Mouse (Mus musculus): Measurements from ENCODE around the gene Klhl21. TPM values are rescaled to one million over a fixed set of nuclear protein-coding genes. Genes with fewer than 3 reads are reported as not detected.
A peak's percentile ranks its signal among the peaks of the same experiment; 100 is the strongest.

Gene Klhl21
- 10.1 TPM in 2 replicates for polyA plus RNA-seq (2015; fragmentation: Nextera tagmentation; extraction: Ambion mirVana)

DNA sequence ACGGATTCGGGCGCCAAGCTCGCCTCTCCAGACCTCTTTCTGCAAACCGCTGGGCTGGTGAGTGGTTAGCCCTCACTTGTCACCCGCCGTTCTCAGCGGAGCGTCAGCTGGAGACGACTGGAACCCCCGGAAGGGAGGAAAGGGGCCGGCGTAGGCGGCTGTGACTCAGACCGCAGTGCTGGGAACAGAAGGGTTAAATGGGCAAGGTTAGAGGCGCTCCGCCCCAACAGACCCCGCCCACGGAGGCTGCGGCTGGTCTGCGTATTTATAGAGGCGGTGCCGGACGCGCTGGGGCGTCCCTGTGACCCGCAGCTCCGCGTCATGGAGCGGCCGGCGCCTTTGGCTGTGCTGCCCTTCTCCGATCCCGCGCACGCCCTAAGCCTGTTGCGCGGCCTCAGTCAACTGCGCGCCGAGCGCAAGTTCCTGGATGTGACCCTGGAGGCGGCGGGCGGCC, at the start of gene Klhl21:
Gene Klhl21, plus strand, starts transcription at position 182 of the 454 bp plus-strand sequence.
- peak within 1 kb of the TSS; percentile 75 for H3K4me3 ChIP-seq
- peak within 1 kb of the TSS; percentile 88 for H3K27ac ChIP-seq
- H3K4me2 ChIP-seq = peak within 1 kb of the TSS; percentile 100
- peak; percentile 83 for ATAC-seq (ENCODE audit: insufficient number of reproducible peaks, insufficient read depth, low FRiP score, low TSS enrichment, low read depth)
- peaks cover 17% of the 10 kb centered on the region for H3K36me3 ChIP-seq
- peaks cover 44% of the 10 kb centered on the region for H3K4me1 ChIP-seq
- H3K9me3 ChIP-seq = no peaks in the 10 kb centered on the region
- peak within 1 kb of the TSS; percentile 78 for H3K9ac ChIP-seq
- peaks cover 14% of the 10 kb centered on the region for H3K27me3 ChIP-seq
- under 1% methylated on average over 43 of the region's 45 CpGs for WGBS

DNA sequence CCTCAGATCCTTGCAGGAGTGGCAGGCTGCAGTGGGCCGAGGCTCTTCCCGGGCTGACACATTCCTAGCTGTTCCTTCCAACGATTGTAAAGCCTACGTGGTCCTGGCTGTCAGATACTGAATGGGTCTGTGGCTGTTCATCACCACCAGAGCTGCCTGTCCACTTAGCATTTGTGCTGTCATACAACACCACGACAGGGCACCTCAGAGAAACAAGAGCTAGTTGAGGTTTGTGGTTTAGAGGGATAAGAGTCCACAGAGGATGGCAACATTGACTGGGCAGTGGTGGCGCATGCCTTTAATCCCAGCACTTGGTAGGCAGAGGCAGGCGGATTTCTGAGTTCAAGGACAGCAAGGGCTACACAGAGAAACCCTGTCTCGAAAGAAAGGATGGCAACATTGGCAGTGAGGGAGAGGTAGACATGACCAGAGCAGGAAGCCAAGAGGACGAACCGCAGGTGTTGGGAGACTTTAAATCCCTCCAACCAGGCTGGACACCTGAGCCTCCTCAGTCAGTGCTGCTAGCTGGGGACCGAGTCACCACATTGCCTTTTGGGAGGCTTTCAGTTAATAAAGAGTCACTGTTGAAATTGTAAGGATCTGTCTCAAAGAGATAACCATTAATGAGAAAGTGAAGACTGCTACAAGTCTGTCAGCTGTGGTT, 48.6 kb upstream of the Klhl21 start:
- peaks cover 89% of the 10 kb centered on the region for H3K36me3 ChIP-seq
- no peaks in the 10 kb centered on the region for H3K4me1 ChIP-seq
- H3K4me3 ChIP-seq = no peak overlapping the region
- no peak overlapping the region for H3K4me2 ChIP-seq
- ATAC-seq (ENCODE audit: insufficient number of reproducible peaks, insufficient read depth, low FRiP score, low TSS enrichment, low read depth) = no peak
- WGBS = 90% methylated on average over 11 of the region's 11 CpGs
- no peaks in the 10 kb centered on the region; the same call in 1 of the 2 replicates for H3K9me3 ChIP-seq
- no peak overlapping the region for H3K9ac ChIP-seq
- no peaks in the 10 kb centered on the region for H3K27me3 ChIP-seq
- H3K27ac ChIP-seq = no peak overlapping the region

DNA sequence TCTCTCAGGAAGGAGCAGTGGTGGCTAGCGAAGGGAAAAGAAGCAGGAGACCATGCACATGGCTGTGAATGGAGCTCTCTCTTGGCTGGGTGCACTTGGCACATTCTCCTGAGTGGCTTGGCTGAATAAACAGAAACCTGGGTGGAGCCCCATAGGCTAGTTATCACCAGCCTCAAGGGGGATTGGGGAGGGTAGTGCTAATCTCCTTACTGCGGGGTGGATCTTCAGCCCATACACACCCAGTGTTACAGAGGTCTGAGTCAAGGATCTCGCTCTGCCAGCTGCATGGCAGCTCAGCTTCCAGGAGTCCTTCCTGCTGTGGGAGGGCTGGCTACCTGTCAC, 48.1 kb upstream of the Klhl21 start:
- no peak overlapping the region for H3K4me3 ChIP-seq
- no peak overlapping the region for H3K9ac ChIP-seq
- H3K4me1 ChIP-seq = no peaks in the 10 kb centered on the region
- no peak overlapping the region for H3K27ac ChIP-seq
- ATAC-seq (ENCODE audit: insufficient number of reproducible peaks, insufficient read depth, low FRiP score, low TSS enrichment, low read depth) = no peak
- no peaks in the 10 kb centered on the region; the same call in 1 of the 2 replicates for H3K9me3 ChIP-seq
- no peaks in the 10 kb centered on the region for H3K27me3 ChIP-seq
- WGBS = 89% methylated on average over 3 of the region's 3 CpGs
- peaks cover 89% of the 10 kb centered on the region for H3K36me3 ChIP-seq
- no peak overlapping the region for H3K4me2 ChIP-seq

DNA sequence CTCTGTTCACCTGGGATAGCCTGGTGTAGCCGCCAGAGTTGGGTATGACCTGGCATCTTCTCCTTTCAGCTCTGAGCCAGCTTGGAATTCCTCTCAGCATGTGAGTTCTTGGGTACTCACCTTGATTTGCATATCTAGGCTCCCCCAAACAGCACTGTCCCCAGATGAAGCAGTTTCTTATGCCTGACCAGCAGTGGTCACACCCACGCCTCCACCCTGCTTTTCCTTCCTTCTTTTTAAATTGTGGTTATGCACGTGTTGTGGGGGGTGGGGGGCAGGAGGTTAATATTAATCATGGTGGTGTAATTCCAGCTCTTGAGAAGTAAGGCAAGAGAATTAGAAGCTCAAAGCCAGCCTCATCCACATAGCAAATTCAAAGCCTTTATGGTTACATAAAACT, 45.8 kb upstream of the Klhl21 start:
- no peaks in the 10 kb centered on the region; the same call in 1 of the 2 replicates for H3K9me3 ChIP-seq
- H3K9ac ChIP-seq = no peak overlapping the region
- H3K4me1 ChIP-seq = no peaks in the 10 kb centered on the region
- no peak for ATAC-seq (ENCODE audit: insufficient number of reproducible peaks, insufficient read depth, low FRiP score, low TSS enrichment, low read depth)
- no peaks in the 10 kb centered on the region for H3K27me3 ChIP-seq
- 87% methylated on average over 3 of the region's 3 CpGs for WGBS
- peaks cover 81% of the 10 kb centered on the region for H3K36me3 ChIP-seq
- no peak overlapping the region for H3K4me3 ChIP-seq
- no peak overlapping the region for H3K27ac ChIP-seq
- H3K4me2 ChIP-seq = no peak overlapping the region

DNA sequence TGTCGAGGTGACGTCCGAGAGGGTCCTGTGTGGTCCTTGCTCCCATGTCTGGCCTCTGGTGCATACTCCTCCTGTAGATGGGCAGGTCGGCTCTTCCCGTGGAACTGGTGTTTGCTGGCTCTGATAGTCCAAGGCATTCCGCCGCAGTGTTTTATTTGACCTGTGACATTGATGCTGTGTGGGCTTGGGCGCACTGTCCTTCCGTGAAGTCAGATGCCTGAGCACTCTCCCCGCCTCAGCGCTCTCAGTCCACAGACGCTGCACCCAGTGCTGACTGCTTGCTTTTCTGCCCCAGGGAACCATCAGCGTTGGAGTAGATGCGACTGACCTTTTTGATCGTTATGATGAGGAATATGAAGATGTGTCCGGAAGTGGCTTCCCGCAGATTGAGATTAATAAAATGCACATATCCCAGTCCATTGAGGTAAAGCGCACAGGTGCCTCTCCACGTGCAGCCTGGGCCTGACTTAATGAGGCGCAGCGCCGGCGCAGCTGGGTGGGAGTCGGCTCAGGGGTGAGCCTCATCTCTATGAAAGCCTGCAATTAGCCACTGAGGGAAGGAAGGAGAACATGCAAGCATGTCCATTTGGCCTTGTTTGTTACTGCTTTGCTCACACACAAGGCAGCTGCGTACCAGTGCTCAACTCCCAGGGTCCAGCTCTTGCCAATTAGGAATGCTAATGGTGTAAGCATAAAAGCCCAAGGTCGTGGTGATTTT, 40.2 kb upstream of the Klhl21 start:
- ATAC-seq (ENCODE audit: insufficient number of reproducible peaks, insufficient read depth, low FRiP score, low TSS enrichment, low read depth) = no peak
- peaks cover 74% of the 10 kb centered on the region for H3K36me3 ChIP-seq
- H3K4me3 ChIP-seq = no peak overlapping the region
- WGBS = 93% methylated on average over 26 of the region's 26 CpGs
- no peak overlapping the region for H3K4me2 ChIP-seq
- H3K4me1 ChIP-seq = no peaks in the 10 kb centered on the region
- no peaks in the 10 kb centered on the region; the same call in 1 of the 2 replicates for H3K9me3 ChIP-seq
- no peak overlapping the region for H3K27ac ChIP-seq
- no peak overlapping the region for H3K9ac ChIP-seq
- no peaks in the 10 kb centered on the region for H3K27me3 ChIP-seq

DNA sequence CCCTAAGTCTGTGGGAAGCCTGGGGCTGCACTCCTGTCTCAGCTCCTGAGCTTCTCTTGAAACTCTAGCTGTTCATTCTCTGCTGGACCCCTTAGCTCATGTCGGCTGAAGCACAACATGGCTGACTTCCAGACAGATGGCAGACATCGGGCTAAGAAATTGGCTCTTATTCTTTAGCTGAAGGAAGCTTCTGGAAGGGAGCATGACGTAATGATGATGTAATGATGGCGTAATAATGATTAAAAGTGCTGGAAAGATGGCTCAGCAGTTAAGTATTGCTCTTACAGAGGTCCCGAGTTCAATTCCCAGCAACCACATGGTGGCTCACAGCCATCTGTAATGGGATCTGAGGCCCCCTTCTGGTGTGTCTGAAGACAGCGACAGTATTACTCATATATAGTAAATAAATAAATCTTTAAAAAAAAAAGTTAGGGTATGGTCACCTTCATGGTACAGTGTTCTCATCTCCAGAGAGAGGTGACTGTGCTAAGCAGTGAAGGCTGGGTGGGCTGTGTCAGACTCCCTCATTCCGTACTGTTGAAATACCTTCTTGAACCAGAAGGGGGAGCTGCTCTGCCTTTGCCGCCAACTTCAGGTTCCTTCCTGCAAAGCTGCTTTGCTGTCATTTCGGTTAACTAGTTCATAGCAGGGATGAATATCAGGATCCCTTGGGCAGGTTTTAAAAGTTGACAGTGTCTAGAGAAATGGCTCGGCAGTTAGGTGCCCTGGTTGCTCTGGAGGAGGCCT, 36.2 kb upstream of the Klhl21 start:
- Histone ChIP-seq H3K27ac (no peak overlapping the region), H3K9ac (no peak overlapping the region), H3K4me1 (no peaks in the 10 kb centered on the region), H3K27me3 (no peaks in the 10 kb centered on the region), H3K4me2 (no peak overlapping the region), H3K4me3 (no peak overlapping the region), H3K36me3 (peaks cover 80% of the 10 kb centered on the region), H3K9me3 (no peaks in the 10 kb centered on the region)
- no peak for ATAC-seq (ENCODE audit: insufficient number of reproducible peaks, insufficient read depth, low FRiP score, low TSS enrichment, low read depth)
- 67% methylated on average over 10 of the region's 10 CpGs for WGBS

DNA sequence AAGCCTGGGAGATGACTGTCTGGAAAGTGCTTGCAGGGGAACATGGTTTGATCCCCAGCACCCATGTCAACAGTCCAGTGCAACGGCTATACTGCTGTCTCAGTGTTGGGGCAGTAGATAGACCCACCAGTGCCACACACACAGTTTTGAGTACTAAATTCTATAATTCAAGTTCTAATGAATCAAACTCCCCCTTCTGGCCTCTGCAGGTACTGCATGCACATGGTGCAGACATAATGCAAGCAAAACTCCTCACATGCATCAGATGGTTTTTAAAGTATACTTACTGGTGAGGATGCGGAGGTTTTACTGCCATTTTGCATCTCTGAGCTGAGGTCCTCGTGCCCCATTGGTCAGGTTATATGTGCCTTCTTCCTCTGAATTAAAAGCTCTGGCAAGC, 33.2 kb upstream of the Klhl21 start:
- Histone ChIP-seq H3K4me1 (no peaks in the 10 kb centered on the region), H3K36me3 (peaks cover 78% of the 10 kb centered on the region)

DNA sequence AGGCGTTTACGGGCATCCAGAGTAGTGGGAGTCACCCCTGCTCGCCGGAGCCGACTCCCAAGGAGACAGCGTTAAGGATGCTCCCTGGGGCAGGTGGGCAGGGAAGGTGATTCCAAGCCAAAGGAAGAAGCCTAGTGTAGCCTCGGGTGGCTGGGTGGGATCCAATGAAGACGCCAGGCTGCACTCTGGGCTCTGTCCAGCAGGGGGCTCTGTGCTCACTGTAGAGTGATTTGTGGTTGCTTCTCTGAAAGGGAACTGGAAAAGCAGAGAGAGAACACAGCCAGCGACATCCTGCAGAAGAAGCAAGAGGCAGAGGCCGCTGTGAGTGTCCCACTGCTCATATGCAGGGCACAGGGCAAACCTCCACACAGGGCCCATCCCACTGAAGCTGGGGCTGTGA, 30.9 kb upstream of the Klhl21 start:
- 44% methylated on average over 10 of the region's 10 CpGs for WGBS
- Histone ChIP-seq H3K4me2 (no peak overlapping the region), H3K27ac (0 out of 2 replicates have a peak overlapping the region, but pooled peaks have one; percentile 22), H3K36me3 (peaks cover 79% of the 10 kb centered on the region), H3K9me3 (no peaks in the 10 kb centered on the region), H3K27me3 (no peaks in the 10 kb centered on the region), H3K9ac (0 out of 2 replicates have a peak overlapping the region, but pooled peaks have one; percentile 6), H3K4me3 (no peak overlapping the region), H3K4me1 (peaks cover 3% of the 10 kb centered on the region; the same call in 1 of the 2 replicates)
- no peak for ATAC-seq (ENCODE audit: insufficient number of reproducible peaks, insufficient read depth, low FRiP score, low TSS enrichment, low read depth)

More for the DNA sequence above, 33.2 kb upstream of the Klhl21 start:
- no peak overlapping the region for H3K27ac ChIP-seq
- H3K4me2 ChIP-seq = no peak overlapping the region
- H3K4me3 ChIP-seq = no peak overlapping the region
- no peaks in the 10 kb centered on the region for H3K27me3 ChIP-seq
- ATAC-seq (ENCODE audit: insufficient number of reproducible peaks, insufficient read depth, low FRiP score, low TSS enrichment, low read depth) = no peak
- no peak overlapping the region for H3K9ac ChIP-seq
- no peaks in the 10 kb centered on the region for H3K9me3 ChIP-seq
- 91% methylated on average over 3 of the region's 3 CpGs for WGBS

DNA sequence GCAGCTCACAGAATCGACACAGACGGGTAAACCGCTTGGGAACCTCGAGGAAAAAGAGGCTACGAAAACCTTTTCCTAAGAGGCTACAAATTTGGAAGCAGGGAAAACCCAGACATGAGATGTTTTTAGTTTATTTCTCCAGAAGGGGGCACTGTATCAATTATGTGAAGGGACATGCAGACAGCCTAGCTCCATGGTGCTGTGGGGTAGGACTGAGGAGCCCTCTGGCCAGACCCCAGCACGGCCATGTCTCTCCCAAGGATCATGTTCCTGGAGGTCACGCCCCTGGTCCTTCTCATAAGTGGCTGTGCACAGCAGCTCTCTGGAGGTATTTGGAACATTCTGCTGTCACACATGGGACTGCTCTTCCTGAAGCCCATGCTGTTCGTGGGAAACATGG, 27.9 kb upstream of the Klhl21 start:
- no peak overlapping the region for H3K4me3 ChIP-seq
- no peak overlapping the region for H3K9ac ChIP-seq
- H3K36me3 ChIP-seq = peaks cover 75% of the 10 kb centered on the region
- H3K4me2 ChIP-seq = no peak overlapping the region
- H3K27ac ChIP-seq = no peak overlapping the region
- peaks cover 18% of the 10 kb centered on the region for H3K4me1 ChIP-seq
- no peaks in the 10 kb centered on the region for H3K9me3 ChIP-seq
- 74% methylated on average over 8 of the region's 8 CpGs for WGBS
- no peak for ATAC-seq (ENCODE audit: insufficient number of reproducible peaks, insufficient read depth, low FRiP score, low TSS enrichment, low read depth)
- H3K27me3 ChIP-seq = no peaks in the 10 kb centered on the region

DNA sequence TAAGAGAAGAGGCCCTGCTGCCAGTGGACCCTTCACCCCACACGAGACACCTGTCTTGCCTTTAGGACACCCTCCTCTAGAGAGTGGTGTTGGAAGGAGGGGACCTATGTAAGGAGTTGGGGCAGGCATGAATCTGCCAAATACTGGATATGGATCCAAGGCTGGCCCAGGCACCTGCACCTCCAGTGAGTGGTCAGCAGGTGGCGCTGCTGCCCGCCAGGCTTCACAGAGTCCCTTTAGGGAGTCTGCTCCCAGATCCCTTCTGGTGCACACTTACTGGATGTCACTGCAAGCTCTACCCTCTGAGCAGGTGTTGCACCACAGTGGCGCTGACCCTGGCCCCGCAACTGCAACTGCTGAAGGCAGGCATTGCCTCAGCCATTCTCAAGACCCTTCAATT, 27.2 kb upstream of the Klhl21 start:
- 14% methylated on average over 5 of the region's 5 CpGs for WGBS

DNA sequence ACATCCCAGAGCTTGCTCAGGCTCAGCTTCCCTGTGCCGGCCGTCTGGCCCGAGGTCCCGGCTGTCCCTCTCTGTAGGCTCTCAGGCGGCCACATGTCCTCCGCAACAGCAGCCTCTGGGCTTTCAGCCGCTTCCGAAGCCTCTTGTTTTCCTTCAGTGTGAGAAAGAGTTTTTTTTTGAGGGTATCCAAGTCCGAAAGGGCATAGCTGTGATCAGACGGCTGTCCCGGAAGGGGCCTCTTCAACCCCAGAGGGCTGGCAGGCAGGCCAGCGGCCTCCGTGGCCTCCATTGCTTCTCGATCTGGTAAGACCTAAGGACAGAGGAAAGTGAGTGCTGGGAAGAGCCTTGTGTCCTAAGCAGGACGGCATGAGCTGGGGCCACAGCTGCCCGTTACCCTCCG, 25.6 kb upstream of the Klhl21 start:
- Histone ChIP-seq H3K4me2 (no peak overlapping the region), H3K4me3 (no peak overlapping the region)
- WGBS = 47% methylated on average over 17 of the region's 17 CpGs

More for the DNA sequence above, 27.2 kb upstream of the Klhl21 start:
- peak; percentile 4; the same call in 1 of the 2 replicates for ATAC-seq (ENCODE audit: insufficient number of reproducible peaks, insufficient read depth, low FRiP score, low TSS enrichment, low read depth)
- H3K9me3 ChIP-seq = no peaks in the 10 kb centered on the region
- no peak overlapping the region for H3K4me3 ChIP-seq
- H3K4me2 ChIP-seq = no peak overlapping the region
- peaks cover 76% of the 10 kb centered on the region for H3K36me3 ChIP-seq
- H3K27me3 ChIP-seq = no peaks in the 10 kb centered on the region
- H3K27ac ChIP-seq = no peak overlapping the region
- no peak overlapping the region for H3K9ac ChIP-seq
- peaks cover 25% of the 10 kb centered on the region for H3K4me1 ChIP-seq

More for the DNA sequence above, 25.6 kb upstream of the Klhl21 start:
- Histone ChIP-seq H3K9ac (no peak overlapping the region), H3K9me3 (no peaks in the 10 kb centered on the region), H3K27ac (0 out of 2 replicates have a peak overlapping the region, but pooled peaks have one; percentile 2), H3K27me3 (no peaks in the 10 kb centered on the region), H3K36me3 (peaks cover 64% of the 10 kb centered on the region), H3K4me1 (peaks cover 42% of the 10 kb centered on the region)
- ATAC-seq (ENCODE audit: insufficient number of reproducible peaks, insufficient read depth, low FRiP score, low TSS enrichment, low read depth) = no peak
